Mouse (Mus musculus) midbrain, embryonic 14.5 days (tissue): ENCODE measurements at regions not wholly inside any gene's neighbourhood (a gene's known extent, or its start where the extent isn't known, plus 50 kb on each side); places are given as distances from the start of the nearest gene placed in this dataset.

Experiments
- ATAC-seq: fragments of 200-750 bp; cut with Nextera tagmentation; 2 replicates; pipeline ENCODE4 v1.8.0; 2017; ENCODE audit warnings: moderate number of reproducible peaks, moderate library complexity; ENCODE audit not compliant: low FRiP score, low TSS enrichment
- DNase-seq: peaks from one replicate; pipeline ENCODE4 v3.0.0-alpha.2; 2015
- H3K27ac ChIP-seq: fragments of 300-500 bp; sonication (generic); replicated peaks from 2 replicates; pipeline ENCODE4 v1.5.1; 2014; ENCODE audit warnings: mild to moderate bottlenecking, low read depth, low read length, moderate library complexity
- H3K27me3 ChIP-seq: fragments of 300-500 bp; sonication (generic); 2 replicates; pipeline ENCODE4 v1.6.1; 2014; ENCODE audit warnings: low read length, control low read depth, mixed read lengths; ENCODE audit not compliant: control insufficient read depth, insufficient read depth
- H3K36me3 ChIP-seq: fragments of 300-500 bp; sonication (generic); 2 replicates; pipeline ENCODE4 v1.6.1; 2014; ENCODE audit warnings: low read length, control low read depth; ENCODE audit not compliant: control insufficient read depth, insufficient read depth
- H3K4me1 ChIP-seq: fragments of 300-500 bp; sonication (generic); 2 replicates; pipeline ENCODE4 v1.6.1; 2014; ENCODE audit warnings: mild to moderate bottlenecking, antibody characterized with exemption, low read length, control low read depth; ENCODE audit not compliant: control insufficient read depth, insufficient read depth
- H3K4me2 ChIP-seq: fragments of 300-500 bp; sonication (generic); 2 replicates; pipeline ENCODE4 v1.6.1; 2014; ENCODE audit warnings: mild to moderate bottlenecking, low read length, moderate library complexity
- H3K4me3 ChIP-seq: fragments of 300-500 bp; sonication (generic); replicated peaks from 2 replicates; pipeline ENCODE4 v1.5.1; 2014; ENCODE audit warnings: low read depth, low read length
- H3K9ac ChIP-seq: fragments of 300-500 bp; sonication (generic); replicated peaks from 2 replicates; pipeline ENCODE4 v1.6.1; 2014; ENCODE audit warnings: mild to moderate bottlenecking, low read length, moderate library complexity
- H3K9me3 ChIP-seq: fragments of 300-500 bp; sonication (generic); 2 replicates; pipeline ENCODE4 v1.6.1; 2016; ENCODE audit warnings: low read length, control low read depth, mixed read lengths; ENCODE audit not compliant: control insufficient read depth
- WGBS: fragments of 180-500 bp; shearing (Covaris S2); extraction: QIAGEN DNeasy Blood & Tissue Kit; methylation state at CpG from one replicate; pipeline ENCODE4 v1.1.7; 2014; 5-methylcytosine and 5-hydroxymethylcytosine counted together

GRCm38 (mm10) chr12:112263283-112264056, 117.5 kb downstream of the Kif26a start:
- H3K9me3 ChIP-seq, result no peaks in the 10 kb centered on the region
- H3K4me1 ChIP-seq, result no peaks in the 10 kb centered on the region
- WGBS, result 83% methylated on average over 14 of the region's 14 CpGs
- H3K36me3 ChIP-seq, result no peaks in the 10 kb centered on the region
- no peak overlapping the region for H3K27ac ChIP-seq
- H3K4me2 ChIP-seq, result no peak overlapping the region
- no peak overlapping the region for H3K4me3 ChIP-seq
- ATAC-seq (no peak), DNase-seq (no peak)
- no peak overlapping the region for H3K9ac ChIP-seq
- peaks cover 2% of the 10 kb centered on the region for H3K27me3 ChIP-seq

- no peak overlapping the region for H3K4me3 ChIP-seq
- no peak for DNase-seq
- ATAC-seq, result no peak
- WGBS, result 87% methylated on average over 7 of the region's 7 CpGs
- peaks cover 3% of the 10 kb centered on the region for H3K27me3 ChIP-seq
- no peaks in the 10 kb centered on the region for H3K36me3 ChIP-seq
- H3K9me3 ChIP-seq, result no peaks in the 10 kb centered on the region
- H3K4me1 ChIP-seq, result no peaks in the 10 kb centered on the region
- H3K27ac ChIP-seq, result no peak overlapping the region
- no peak overlapping the region for H3K4me2 ChIP-seq
- no peak overlapping the region for H3K9ac ChIP-seq
Observed at GRCm38 (mm10) chr12:112264201-112264600, 118.2 kb downstream of the Kif26a start.

- ATAC-seq, result no peak
- WGBS, result 83% methylated on average over 10 of the region's 10 CpGs
Observed at GRCm38 (mm10) chr12:112265289-112265969, 119.4 kb downstream of the Kif26a start.

DNA sequence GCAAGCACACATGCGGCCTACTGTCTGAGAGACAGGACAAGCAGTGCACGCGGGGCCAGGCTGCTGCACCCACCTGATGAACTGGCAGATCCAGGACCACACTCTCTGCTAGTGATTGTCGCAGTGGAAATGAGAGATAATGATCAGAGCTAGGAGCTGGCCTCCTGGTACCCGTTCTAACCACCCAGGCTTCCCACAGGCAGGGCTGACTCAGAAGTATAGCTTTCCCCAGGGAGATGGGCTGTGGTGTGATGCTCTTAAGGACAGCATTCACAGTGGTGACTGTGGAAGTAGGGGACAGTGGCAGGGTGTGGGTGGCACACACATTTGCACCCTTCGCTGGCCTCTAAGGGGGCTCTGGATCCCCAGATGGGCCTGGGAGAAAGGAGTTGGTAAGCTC, 128.0 kb downstream of the Kif26a start:
- H3K4me1 ChIP-seq, result peaks cover 29% of the 10 kb centered on the region
- H3K27ac ChIP-seq, result no peak overlapping the region
- DNase-seq (no peak), ATAC-seq (no peak)
- no peak overlapping the region for H3K4me2 ChIP-seq
- no peaks in the 10 kb centered on the region for H3K9me3 ChIP-seq
- no peak overlapping the region for H3K9ac ChIP-seq
- H3K4me3 ChIP-seq, result no peak overlapping the region
- 73% methylated on average over 6 of the region's 6 CpGs for WGBS
- H3K27me3 ChIP-seq, result peaks cover 7% of the 10 kb centered on the region; the same call in 1 of the 2 replicates
- no peaks in the 10 kb centered on the region for H3K36me3 ChIP-seq

More at GRCm38 (mm10) chr12:112265289-112265969, 119.4 kb downstream of the Kif26a start:
- Histone ChIP-seq H3K9me3 (no peaks in the 10 kb centered on the region), H3K4me2 (no peak overlapping the region), H3K36me3 (no peaks in the 10 kb centered on the region), H3K9ac (no peak overlapping the region), H3K27me3 (peaks cover 3% of the 10 kb centered on the region), H3K4me3 (no peak overlapping the region), H3K27ac (no peak overlapping the region), H3K4me1 (no peaks in the 10 kb centered on the region)
- no peak for DNase-seq

GRCm38 (mm10) chr12:112274756-112275155, 128.7 kb downstream of the Kif26a start:
- H3K4me3 ChIP-seq, result no peak overlapping the region
- no peaks in the 10 kb centered on the region for H3K9me3 ChIP-seq
- ATAC-seq (no peak), DNase-seq (peak; percentile 61)
- H3K4me1 ChIP-seq, result peaks cover 34% of the 10 kb centered on the region
- 5% methylated on average over 11 of the region's 11 CpGs for WGBS
- H3K27me3 ChIP-seq, result peaks cover 7% of the 10 kb centered on the region; the same call in 1 of the 2 replicates
- H3K4me2 ChIP-seq, result no peak overlapping the region
- no peak overlapping the region for H3K9ac ChIP-seq
- H3K36me3 ChIP-seq, result no peaks in the 10 kb centered on the region
- H3K27ac ChIP-seq, result no peak overlapping the region

DNA sequence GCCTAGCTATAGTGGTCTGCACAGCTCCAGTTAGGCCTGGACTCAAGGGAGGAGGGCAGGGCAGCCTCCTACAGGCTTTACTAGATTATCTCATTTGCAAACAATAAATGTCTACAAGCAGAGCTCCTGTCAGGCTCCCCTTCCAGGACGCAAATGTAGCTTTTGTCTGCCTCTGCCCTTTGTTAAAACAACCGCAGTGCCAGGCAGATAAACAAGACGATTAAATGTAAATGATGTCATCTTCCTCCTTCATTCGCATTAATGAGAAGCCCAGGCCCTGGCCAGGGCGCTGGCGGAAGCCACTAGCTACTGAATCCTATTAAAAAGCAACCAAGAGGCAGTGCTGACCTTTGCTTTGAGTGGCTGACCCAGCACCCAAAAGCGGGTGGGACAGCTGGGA, 130.6 kb downstream of the Kif26a start:
- H3K4me3 ChIP-seq, result no peak overlapping the region
- H3K27me3 ChIP-seq, result peaks cover 7% of the 10 kb centered on the region; the same call in 1 of the 2 replicates
- H3K4me1 ChIP-seq, result peaks cover 40% of the 10 kb centered on the region
- no peak for ATAC-seq
- peak; percentile 52 for DNase-seq
- no peaks in the 10 kb centered on the region for H3K9me3 ChIP-seq
- H3K9ac ChIP-seq, result no peak overlapping the region
- WGBS, result 9% methylated on average over 7 of the region's 7 CpGs
- 0 out of 2 replicates have a peak overlapping the region, but pooled peaks have one; percentile 16 for H3K27ac ChIP-seq
- no peaks in the 10 kb centered on the region for H3K36me3 ChIP-seq
- no peak overlapping the region for H3K4me2 ChIP-seq

DNA sequence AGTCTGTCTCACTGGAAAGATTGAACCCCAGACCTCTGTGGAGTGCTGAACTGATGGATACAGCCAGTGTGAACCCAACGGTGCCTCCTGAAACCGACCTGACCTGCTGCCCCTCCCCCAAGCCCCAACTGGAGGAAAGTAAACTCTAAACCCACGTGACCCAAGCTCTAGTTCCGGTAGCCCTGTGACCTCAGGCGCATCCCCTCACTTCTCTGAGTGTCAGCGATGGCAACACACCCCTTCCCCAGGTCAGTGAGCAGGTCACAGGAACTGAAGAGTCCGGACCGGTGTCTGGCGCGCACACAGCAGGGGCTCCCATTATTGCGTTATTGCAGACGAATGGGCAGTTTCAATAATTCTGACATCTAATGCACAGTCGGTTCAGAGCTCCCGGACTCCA, 131.5 kb downstream of the Kif26a start:
- Histone ChIP-seq H3K4me3 (no peak overlapping the region), H3K27ac (no peak overlapping the region), H3K36me3 (no peaks in the 10 kb centered on the region), H3K27me3 (peaks cover 7% of the 10 kb centered on the region; the same call in 1 of the 2 replicates), H3K9me3 (no peaks in the 10 kb centered on the region), H3K4me1 (peaks cover 40% of the 10 kb centered on the region), H3K9ac (no peak overlapping the region), H3K4me2 (no peak overlapping the region)
- ATAC-seq (no peak), DNase-seq (no peak)
- 31% methylated on average over 14 of the region's 14 CpGs for WGBS

- H3K36me3 ChIP-seq, result no peaks in the 10 kb centered on the region
- H3K9me3 ChIP-seq, result no peaks in the 10 kb centered on the region
- 54% methylated on average over 15 of the region's 15 CpGs for WGBS
Observed at GRCm38 (mm10) chr12:112285096-112285495, 139.1 kb downstream of the Kif26a start.

More at GRCm38 (mm10) chr12:112285096-112285495, 139.1 kb downstream of the Kif26a start:
- no peak overlapping the region for H3K4me3 ChIP-seq
- H3K9ac ChIP-seq, result no peak overlapping the region
- peaks cover 21% of the 10 kb centered on the region for H3K4me1 ChIP-seq
- no peak for DNase-seq
- H3K27me3 ChIP-seq, result no peaks in the 10 kb centered on the region
- no peak overlapping the region for H3K27ac ChIP-seq
- no peak overlapping the region for H3K4me2 ChIP-seq
- ATAC-seq, result no peak
